Mouse (Mus musculus) adrenal gland, postnatal 25 days (tissue): ENCODE results near the gene Col4a3bp. TPM values are rescaled to one million over a fixed set of nuclear protein-coding genes. Genes with fewer than 3 reads are reported as not detected.

Source experiments
- DNase-seq: peaks from one replicate; pipeline ENCODE4 v3.0.0; 2021; ENCODE audit warnings: mixed read lengths
- long read RNA-seq: library from polyadenylated mRNA; stranded (forward); transcript quantifications from one replicate; pipeline ENCODE4 v2.0.0, GENCODE M21; 2021
- total RNA-seq: library from RNA; stranded (reverse); gene quantifications from 2 replicates; pipeline ENCODE4 v1.2.3, GENCODE M21; 2021

Gene Col4a3bp
- 124 and 126 TPM in 2 replicates for total RNA-seq
- long read RNA-seq, full-length matches to known transcripts, result 15 of 34 reads
- long read RNA-seq, partial matches to known transcripts, result 8 of 34 reads
- long read RNA-seq, other reads (novel, unspliced or antisense), result 11 of 34 reads

DNA sequence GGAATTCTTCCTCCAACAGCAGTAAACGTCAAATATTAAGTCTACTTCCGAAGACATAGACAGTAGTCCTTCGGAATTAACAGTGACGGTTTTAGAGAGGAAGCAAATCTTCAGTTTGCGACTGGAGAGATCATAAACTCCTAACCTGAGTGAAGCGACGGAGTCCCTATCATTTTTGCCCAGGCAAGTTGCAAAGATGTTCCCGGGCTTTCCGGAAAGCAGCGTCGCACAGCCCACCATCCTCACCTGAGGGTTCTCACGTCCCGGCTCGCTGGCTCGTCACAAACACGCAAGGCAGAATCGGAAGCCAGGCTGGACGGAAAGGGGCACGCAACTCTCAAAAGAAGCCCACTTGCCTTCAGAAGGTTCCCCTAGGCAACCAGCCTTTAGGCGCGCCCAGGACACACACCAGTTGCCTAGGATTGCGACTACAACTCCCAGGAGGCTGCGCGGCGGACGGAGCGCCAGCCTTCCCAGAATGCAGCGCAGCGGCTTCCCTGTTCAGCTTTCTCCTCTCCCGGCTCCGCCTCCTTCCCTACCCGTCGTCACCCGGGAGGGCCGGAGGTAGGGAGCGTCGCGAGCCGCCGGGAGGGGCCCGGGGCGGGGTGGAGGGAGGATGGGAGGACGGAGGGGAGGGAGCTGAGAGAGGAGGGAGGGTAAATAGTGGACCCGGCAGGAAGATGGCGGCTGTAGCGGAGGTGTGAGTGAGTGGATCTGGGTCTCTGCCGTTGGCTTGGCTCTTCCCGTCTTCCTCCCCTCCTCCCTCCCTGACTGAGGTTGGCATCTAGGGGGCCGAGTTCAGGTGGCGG lies at the start of gene Col4a3bp, which contains the start of gene Polk:
Gene Col4a3bp (plus strand): TSS at position 538 of the 809 bp plus-strand sequence.
Gene Polk (minus strand): TSS at position 499 of the 809 bp plus-strand sequence.
- DNase-seq, result peak; percentile 96

DNA sequence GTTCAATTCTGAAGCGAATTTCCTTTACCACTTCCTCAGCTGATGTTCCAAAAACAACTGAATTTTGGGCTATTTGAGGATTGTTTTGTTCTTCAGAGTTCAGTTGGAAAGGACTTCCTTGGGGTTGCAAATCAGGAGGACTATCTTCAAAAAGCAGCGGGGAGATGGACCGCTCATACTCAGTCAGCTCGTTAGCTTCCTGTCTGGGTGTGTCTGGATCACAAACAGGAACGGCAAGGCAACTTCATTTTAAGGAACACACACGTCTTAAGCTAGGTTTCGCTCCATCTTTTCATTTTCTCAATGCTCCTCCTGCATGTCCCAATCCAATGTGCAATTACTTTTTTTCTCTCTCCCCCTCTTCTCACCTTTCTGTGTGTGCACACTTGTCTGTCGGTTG lies 45.8 kb upstream of the Col4a3bp start:
- no peak for DNase-seq

DNA sequence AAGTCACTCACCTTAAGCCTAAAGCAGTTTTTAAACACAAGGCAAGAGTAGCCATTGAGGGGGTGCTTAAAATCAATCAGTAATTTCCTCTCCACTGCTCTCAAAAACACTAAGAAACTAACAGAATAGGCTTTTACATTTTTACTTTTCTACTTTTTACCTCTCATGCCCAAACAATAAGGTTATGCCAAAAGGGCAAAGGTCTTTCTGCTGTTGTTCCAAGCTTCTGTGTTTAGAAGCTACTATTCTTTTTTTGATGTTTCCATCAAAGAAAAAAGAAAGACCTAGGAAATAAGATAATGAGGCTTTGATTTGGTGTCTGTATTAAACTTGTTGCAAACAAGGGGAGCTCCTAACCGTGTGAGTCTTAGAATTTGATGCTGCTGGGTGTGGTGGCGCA lies 42.5 kb upstream of the Col4a3bp start:
- no peak for DNase-seq

DNA sequence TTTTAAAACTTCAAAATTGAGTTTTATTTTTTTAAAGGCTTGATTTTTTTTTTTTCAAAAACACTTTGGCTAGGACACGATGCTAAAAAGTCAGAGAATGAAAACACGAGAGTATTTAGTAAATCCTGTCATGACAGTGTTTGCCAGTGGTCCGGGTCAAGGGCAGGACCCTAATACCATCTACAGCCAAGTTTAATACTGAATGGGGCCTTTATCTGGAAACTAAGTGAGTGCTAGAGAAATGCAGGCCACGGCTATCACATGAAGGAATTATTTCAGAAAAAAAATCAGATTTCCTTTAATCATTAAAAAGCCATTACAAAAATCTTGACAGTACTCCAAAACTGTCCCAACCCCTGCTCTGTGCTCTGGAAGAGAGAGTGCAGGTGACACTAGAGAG lies 36.8 kb upstream of the Col4a3bp start:
- DNase-seq, result no peak

DNA sequence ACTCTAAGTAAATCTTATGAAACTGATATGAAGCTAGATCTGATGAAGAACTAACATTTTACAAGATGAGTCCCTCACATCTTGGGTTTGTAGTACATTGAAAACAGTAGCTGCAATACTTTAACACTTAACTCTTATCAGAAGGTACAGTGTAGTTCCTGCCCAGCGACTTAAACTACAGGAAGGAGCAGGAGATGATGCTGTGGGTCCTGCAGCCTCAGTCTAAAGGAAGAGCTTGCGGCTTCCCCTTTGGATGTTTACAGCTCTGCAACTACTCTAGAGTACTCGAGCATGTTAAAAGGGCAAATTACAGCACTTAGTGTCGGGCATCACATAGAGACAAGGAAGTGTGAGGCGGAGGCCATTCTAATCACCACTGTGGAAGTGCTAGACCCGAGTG lies 36.1 kb upstream of the Col4a3bp start:
- no peak for DNase-seq

DNA sequence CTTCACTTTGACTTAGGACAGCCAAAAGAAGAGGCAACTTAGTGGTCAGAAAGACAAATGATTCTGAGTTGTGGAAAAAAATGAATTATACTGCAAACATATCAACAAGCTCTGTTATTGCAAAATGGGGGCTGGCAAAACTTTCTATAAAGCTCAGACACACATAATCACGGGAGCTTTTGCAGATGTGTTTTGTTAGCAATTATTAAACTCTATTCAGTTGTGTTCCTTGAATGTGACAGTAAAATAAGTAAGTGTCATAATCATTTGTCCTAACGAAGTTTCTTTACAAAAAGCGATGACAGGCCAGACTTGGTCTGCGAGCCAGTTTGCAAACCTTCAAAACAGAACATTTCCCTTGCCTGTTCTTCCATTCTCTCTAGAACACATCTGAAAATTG lies 34.9 kb upstream of the Col4a3bp start:
- no peak for DNase-seq

DNA sequence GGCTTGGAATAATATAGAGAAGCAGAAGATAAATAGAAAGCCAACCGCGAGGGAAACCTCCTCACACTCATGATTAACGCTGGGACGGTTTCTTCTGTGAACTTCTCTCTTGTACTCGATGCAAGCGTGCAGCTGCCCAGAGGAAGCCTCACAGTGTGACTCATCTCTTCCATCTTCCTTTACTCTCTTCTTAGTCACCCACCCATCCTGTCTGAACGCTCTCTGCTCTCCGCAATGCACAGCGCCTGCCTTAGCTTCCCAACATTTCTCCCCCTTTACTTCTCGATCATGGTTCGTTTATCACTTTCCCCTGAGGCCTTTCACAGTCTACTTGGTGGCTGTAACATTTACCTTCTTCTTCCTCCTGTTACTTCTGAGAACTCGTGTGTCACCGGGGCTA lies 31.8 kb upstream of the Col4a3bp start:
- DNase-seq, result peak; percentile 20

DNA sequence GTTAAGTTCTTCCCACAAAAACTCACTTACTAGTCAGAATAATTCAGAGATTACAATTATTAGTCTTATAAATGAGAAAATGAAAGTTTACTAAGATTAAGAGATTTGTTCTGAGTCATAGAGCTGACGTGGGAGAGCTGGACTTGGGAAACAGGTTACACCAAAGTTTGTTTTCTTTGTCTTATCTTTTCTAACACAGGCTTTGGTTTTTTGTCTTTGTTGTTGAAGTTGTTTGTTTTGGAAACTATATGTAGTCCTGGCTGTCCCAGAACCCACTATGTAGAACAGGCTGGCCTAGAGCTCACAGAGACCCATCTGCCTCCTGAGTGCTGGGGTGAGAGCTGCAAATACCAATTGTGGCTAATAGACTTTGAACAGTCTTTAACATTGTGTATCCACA lies 31.2 kb upstream of the Col4a3bp start:
- no peak for DNase-seq

DNA sequence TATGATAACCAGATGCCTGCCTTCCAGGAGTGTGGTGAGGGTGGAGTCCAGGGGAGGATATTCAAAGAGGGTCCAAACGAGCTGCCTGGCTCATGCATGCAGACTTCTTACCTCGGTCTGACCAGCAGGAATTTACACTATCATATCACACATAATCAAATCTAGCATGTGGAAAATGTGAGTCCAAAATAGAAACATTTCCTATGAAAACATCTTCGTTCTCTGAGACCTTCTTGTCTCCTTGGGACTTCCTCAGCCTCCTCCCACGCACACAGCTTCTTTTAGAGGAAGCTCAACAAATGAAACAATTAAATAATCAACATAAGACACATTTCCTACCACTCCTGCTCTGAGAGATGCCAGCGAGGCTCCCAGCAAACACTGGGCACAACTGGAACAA lies 30.5 kb upstream of the Col4a3bp start:
- DNase-seq, result no peak

DNA sequence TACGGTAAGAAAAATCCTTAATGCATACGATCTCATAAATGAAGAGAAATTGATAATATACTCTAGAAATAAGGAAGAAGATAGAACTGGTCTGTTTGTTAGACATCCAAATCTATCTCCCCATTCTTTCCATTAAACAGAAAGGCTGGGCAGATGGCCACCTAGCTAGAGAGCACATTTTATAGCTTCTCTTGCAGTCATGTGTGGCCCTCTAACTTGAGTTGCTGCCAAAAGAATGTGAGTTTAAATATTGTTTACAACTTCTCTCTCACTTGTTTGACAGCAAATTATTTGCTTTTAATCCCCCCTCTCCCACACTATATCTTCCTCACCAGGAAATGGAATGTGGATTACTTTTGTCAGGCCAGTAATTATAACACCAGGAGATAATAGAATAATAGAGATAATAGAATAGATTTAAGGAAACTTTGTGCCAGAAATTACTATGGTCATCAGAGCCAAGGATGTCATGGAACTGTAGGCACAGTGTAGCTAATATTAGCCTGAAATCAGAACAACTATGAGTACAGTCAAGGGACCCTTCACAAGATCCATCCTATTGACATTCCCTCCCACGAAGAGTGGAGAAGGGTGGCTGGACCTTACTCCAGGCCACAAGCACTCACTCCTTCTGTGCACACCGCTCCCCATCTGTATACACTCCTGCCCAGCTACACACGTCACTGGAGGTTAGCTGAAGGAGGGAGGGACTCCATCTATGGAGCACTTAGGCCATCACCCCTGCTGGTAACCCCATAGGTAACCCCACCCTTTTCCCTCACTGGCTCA lies 28.1 kb upstream of the Col4a3bp start:
- no peak for DNase-seq

DNA sequence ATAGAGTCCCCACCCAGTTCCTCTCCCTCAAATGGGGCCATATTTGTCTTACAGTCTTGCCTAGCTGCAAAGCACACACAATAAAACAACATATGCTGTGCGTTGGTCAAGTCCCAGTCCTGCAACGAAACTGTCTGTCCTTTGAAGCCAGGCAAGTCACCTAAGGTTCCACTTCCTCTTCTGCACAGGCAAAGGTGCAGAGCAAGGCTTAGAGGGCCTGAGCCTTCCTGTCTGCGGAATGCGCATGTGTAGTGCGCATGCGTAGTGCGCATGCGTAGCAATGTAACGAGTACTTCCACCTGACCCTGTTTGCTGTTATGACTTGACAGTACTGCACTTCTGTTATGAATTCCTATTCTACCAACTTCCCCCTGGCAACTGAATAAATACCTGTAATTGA lies 26.2 kb upstream of the Col4a3bp start:
- no peak for DNase-seq

DNA sequence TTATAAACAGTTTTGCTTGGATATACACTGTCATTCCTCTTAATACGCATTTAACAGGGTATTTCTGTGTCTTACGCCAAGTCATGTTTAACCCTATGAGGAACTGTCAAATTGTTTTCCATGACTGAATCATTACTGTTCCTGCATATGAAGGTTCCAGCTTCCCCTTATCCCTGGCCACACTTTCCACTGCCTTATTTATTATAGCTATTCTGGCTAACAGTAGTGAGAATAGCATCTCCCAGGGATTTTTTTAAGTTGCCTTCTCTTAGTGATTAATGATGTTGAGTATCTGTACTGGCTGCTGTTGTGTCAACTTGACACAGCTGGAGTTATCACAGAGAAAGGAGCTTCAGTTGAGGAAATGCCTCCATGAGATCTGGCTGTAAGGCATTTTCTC lies 25.1 kb upstream of the Col4a3bp start:
- no peak for DNase-seq

DNA sequence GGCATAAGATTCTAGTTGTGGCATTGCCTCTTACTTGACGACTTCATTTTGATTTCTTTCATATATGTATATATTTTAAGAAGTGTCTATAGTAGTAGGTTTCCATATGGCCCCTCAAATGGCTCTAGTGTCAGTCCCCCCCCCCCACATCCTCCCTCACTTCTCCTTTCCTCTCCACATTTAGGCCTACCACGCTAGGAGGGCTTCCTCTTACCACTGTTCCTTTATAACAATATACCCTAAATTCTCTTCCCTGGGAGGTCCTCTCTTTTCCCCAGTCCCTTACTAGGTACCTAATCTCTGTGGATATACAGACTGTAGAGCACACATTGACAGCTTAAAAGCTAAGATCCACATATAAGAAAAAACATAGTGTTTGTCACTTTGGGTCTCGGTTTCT lies 21.1 kb upstream of the Col4a3bp start:
- no peak for DNase-seq

DNA sequence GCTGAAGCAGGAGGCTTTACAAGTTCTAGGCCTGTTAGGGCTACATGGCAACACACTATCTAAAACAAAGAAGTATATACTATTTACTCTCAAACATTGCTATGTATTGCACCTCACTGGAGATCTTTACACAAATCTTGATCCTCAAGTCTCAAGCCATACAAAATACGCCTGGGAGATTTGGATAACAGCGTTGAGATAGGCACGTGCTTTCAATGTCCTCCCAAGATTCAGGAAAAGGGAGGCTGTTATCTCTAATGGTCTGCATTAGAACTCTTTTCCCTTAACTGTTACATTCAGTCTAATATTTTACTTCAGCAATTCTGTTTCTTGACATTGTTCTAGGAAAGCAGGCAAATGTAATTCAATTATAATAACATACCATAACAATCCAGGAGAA lies 15.4 kb upstream of the Col4a3bp start:
- no peak for DNase-seq

DNA sequence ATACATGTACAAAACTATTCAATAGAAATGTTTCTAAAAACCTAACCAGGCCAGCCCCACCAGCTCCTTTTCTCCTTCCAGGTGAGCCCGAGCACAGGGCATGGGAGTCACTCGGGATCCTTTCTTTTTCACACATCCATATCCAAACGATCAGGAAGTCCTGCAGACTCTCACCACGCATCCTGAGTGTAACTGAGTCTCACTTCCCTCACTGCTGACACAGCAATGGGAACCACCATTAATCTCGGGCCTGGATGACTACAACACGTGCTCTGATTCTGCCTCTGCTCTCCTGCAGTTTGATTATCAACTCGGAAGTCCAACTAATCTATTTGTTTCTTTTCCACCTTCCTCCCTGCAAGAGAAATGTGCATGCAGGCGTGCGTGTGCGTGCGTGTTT lies 14.6 kb upstream of the Col4a3bp start:
- DNase-seq, result no peak

DNA sequence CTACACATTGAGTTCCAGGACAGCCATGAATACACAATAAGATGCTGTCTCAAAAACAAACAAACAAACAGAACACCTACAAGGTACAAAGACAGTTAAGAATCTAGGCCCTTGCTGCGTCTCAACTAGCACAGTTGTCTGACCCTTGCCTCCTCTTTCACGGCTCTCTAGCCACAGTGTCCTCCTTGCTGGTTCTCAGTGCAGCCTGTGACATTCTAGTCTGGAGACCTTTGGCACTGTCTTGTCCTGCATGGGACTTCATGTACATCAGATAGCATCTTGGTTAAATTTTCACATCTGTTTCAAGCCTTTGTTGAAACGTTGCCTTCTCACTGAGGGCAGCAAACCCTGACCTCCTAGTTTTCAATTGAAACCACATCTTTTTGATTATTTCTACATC lies 13.6 kb upstream of the Col4a3bp start:
- DNase-seq, result no peak

DNA sequence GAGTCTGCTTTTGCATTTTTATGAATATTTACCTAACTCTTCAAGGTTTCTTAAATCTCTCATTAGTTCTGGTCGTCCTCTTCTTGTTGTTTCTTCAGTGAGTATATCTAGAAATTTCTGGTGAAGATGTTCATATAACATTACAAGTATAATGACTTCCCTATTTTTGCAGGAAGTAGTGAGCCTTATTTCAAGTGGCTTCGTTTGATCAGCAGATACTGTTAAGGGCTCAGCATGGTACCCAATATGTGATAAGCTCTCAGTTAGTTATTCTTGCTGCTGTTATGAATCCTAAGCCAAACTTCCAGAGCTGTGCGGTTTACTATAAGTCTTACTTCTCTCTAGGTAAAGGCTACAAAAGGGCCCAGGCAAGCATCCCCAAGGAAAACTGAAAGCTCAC lies 12.9 kb upstream of the Col4a3bp start:
- no peak for DNase-seq

DNA sequence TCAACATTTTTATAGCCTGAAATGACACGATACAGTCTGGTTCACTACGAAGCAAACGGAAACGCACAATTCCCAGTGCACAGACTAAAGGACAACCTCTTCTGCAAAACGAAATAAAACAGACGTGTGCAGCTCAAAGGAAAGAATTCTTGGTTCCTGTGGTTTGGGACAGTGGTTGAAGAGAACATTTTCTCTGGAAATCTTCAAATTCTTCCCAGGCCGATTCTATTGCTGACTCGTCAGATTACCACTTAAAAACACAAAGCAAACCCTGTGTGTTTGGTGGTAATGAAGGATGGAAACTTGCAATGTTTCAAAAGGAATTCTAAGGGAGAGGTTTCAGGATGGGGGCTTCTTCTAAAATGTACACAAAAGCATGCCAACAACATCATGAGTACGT lies 12.4 kb upstream of the Col4a3bp start:
- DNase-seq, result no peak

DNA sequence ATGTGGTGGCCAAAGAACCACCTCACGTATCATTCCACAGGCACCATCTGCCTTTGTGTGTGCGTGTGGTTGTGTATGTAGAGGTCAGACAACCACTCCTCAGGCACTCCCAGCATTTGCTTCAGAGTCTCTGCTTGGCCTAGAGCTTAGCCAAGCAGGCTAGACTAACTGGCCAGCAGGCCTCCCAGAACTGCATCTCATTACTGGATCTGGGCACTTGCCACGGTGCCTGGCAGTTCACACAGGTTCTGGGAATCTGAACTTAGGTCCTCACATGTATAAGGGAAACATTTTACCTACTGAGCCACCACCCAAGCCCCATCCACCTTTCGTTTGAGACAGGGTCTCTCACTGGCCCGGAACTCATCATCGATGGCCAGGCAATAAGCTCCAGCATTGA lies 10.2 kb upstream of the Col4a3bp start:
- DNase-seq, result no peak

DNA sequence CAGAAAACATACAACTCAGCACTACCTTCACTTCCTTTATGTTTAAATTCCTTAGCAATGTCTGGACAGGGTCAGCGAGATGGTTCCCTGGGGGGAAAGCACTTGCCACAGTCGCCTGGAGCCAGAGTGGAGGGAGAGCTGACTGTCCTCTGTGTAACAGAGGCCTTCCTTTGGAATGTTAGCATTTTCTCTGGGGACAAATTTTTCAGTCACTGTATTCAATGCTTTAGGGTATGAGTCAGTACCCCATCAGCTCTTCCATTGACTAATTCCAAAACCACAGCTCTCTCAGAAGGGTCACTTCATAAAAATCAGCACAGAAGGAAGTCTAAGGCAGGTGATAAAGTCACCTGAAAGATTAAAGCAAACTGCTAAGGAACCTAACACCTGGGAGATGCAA lies 8.7 kb upstream of the Col4a3bp start:
- no peak for DNase-seq

DNA sequence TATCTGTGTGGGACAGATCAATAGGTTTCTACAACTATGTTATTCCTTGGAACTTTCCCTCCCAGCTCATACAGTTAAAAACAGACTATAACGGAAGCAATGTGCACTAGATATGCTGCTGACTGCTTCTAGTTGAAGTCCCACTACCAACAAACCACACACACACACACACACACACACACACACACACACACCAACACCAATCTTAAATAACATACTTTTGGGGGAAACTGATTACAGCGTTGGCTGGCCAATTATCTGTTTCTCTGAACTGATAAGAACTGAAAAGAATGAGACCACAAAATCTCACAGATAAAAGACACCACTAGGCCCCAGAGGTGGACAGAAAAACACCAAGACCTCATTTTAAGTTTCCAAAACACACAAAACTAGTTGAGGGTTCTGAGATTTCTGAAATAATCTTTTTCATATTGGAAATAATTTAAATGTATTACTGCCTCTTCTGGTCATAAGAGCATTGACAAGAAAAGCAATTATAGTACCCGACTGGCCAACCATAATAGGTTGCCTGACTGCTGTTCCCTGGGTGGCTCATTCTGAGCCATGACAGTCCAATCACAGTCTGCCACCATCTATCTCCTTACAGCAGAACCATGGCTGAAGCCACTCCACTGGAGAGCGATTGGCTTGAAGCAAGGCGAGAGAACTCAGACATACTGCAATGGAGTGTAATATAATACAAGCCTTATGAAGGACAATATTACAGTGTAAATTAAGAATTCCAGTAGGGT lies 5.4 kb upstream of the Col4a3bp start:
- no peak for DNase-seq

DNA sequence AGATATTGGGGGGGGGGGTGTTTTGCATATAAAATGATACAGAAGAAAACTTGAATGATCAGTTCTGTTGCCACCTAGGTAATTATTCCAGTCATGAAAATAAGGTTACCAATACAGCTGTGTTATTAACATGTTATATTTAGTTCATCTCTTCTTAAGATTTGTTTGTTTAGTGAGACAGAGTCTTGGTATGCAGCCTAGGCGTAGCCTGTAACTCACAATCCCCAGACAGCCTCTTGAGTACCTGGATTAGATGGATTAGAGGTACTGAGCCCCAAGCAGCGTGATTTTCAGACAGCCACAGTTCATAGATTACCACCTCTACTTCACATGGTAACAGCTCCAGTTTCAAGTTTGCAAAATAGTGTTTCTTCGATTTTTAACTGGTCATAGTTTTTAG lies 4.3 kb upstream of the Col4a3bp start:
- DNase-seq, result no peak

DNA sequence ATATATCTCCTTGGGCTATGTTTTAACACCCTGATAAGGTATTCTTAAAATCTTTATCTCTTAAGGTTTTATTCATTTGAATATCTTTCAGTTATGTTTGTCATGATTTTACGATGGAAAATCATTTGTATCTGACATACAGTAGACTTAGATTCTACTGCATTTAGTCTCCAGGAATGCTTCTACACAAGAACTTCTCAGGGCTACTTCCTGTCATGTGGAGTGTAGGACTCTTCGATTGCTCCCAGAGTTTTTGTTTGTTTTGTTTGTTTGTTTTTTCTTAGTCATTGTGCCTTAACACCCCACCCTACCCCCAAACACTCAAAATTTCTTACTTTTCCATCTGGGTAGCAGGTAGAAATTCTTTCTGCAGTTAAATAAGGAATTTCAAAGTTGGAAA lies 1.0 kb upstream of the Col4a3bp start:
- no peak for DNase-seq
